Mouse (Mus musculus) lung, embryonic 14.5 days (tissue): ENCODE data around the gene Fars2. TPM values are rescaled to one million over a fixed set of nuclear protein-coding genes. Genes with fewer than 3 reads are reported as not detected.

Experiments
- ATAC-seq: fragments of 200-750 bp; cut with Nextera tagmentation; 2 replicates; pipeline ENCODE4 v1.8.0; 2017; ENCODE audit warnings: mild to moderate bottlenecking, moderate TSS enrichment, moderate library complexity; ENCODE audit not compliant: insufficient read depth
- DNase-seq: peaks from one replicate; pipeline ENCODE4 v3.0.0-alpha.2; 2015
- H3K27ac ChIP-seq: fragments of 300-500 bp; sonication (generic); 2 replicates; pipeline ENCODE4 v1.5.1; 2014; ENCODE audit warnings: low read depth, mild to moderate bottlenecking, moderate library complexity
- H3K27me3 ChIP-seq: fragments of 300-500 bp; sonication (generic); 2 replicates; pipeline ENCODE4 v1.6.1; 2014; ENCODE audit warnings: low read length, control low read depth; ENCODE audit not compliant: insufficient read depth
- H3K36me3 ChIP-seq: fragments of 300-500 bp; sonication (generic); 2 replicates; pipeline ENCODE4 v1.6.1; 2014; ENCODE audit warnings: control low read depth; ENCODE audit not compliant: insufficient read depth
- H3K4me1 ChIP-seq: fragments of 300-500 bp; sonication (generic); 2 replicates; pipeline ENCODE4 v1.6.1; 2014; ENCODE audit warnings: antibody characterized with exemption, control low read depth; ENCODE audit not compliant: insufficient read depth
- H3K4me2 ChIP-seq: fragments of 300-500 bp; sonication (generic); 2 replicates; pipeline ENCODE4 v1.6.1; 2014; ENCODE audit warnings: mild to moderate bottlenecking
- H3K4me3 ChIP-seq: fragments of 300-500 bp; sonication (generic); 2 replicates; pipeline ENCODE4 v1.5.1; 2014; ENCODE audit warnings: low read depth, low read length
- H3K9ac ChIP-seq: fragments of 300-500 bp; sonication (generic); 2 replicates; pipeline ENCODE4 v1.6.1; 2014
- H3K9me3 ChIP-seq: fragments of 300-500 bp; sonication (generic); 2 replicates; pipeline ENCODE4 v1.6.1; 2016; ENCODE audit warnings: low read depth, low read length, control low read depth
- CTCF ChIP-seq: IDR thresholded peaks from 2 replicates; pipeline ENCODE4 v1.5.1; 2016; ENCODE audit warnings: antibody characterized with exemption, low read depth
- WGBS: fragments of 180-500 bp; shearing (Covaris S2); extraction: QIAGEN DNeasy Blood & Tissue Kit; methylation state at CpG from one replicate; pipeline ENCODE4 v1.1.7; 2014; 5-methylcytosine and 5-hydroxymethylcytosine counted together
- polyA plus RNA-seq: library from polyadenylated mRNA; unstranded; fragments of >200 nt; fragmentation: Nextera tagmentation; extraction: Ambion mirVana; gene quantifications from 2 replicates; pipeline ENCODE4 v1.2.1, GENCODE M21; 2014

The Fars2 gene
- polyA plus RNA-seq, 1 experiment from 2014 or later: 29.3 TPM

GRCm38 (mm10) chr13:36429500-36430189 is 312.4 kb downstream of the Fars2 start:
- H3K27ac ChIP-seq: no peak overlapping the region
- no peak for TF ChIP-seq CTCF
- H3K27me3 ChIP-seq: no peaks in the 10 kb centered on the region
- H3K4me1 ChIP-seq: no peaks in the 10 kb centered on the region
- DNase-seq: no peak
- H3K9me3 ChIP-seq: no peaks in the 10 kb centered on the region
- 56% methylated on average over 7 of the region's 7 CpGs for WGBS
- no peak for ATAC-seq
- H3K4me2 ChIP-seq: no peak overlapping the region
- H3K9ac ChIP-seq: no peak overlapping the region
- no peaks in the 10 kb centered on the region for H3K36me3 ChIP-seq
- H3K4me3 ChIP-seq: no peak overlapping the region

GRCm38 (mm10) chr13:36430420-36431114 is 313.4 kb downstream of the Fars2 start:
- Histone ChIP-seq H3K4me2 (no peak overlapping the region), H3K9ac (no peak overlapping the region), H3K4me3 (no peak overlapping the region), H3K36me3 (no peaks in the 10 kb centered on the region), H3K9me3 (no peaks in the 10 kb centered on the region), H3K27ac (no peak overlapping the region), H3K27me3 (no peaks in the 10 kb centered on the region), H3K4me1 (no peaks in the 10 kb centered on the region)
- ATAC-seq (peak; percentile 58), DNase-seq (no peak)
- TF ChIP-seq CTCF: no peak
- WGBS: 46% methylated on average over 6 of the region's 6 CpGs

- Histone ChIP-seq H3K27ac (no peak overlapping the region), H3K36me3 (no peaks in the 10 kb centered on the region), H3K9me3 (no peaks in the 10 kb centered on the region), H3K9ac (no peak overlapping the region), H3K27me3 (no peaks in the 10 kb centered on the region), H3K4me3 (no peak overlapping the region), H3K4me1 (no peaks in the 10 kb centered on the region), H3K4me2 (no peak overlapping the region)
- no peak for ATAC-seq
- 73% methylated on average over 8 of the region's 8 CpGs for WGBS
- no peak for DNase-seq
- TF ChIP-seq CTCF: no peak
Measured at GRCm38 (mm10) chr13:36431974-36432518, 314.8 kb downstream of the Fars2 start.

GRCm38 (mm10) chr13:36444748-36445423 is 327.7 kb downstream of the Fars2 start:
- Histone ChIP-seq H3K9me3 (no peaks in the 10 kb centered on the region), H3K4me1 (no peaks in the 10 kb centered on the region), H3K9ac (no peak overlapping the region), H3K27me3 (no peaks in the 10 kb centered on the region), H3K4me3 (no peak overlapping the region), H3K27ac (no peak overlapping the region), H3K4me2 (no peak overlapping the region), H3K36me3 (no peaks in the 10 kb centered on the region)
- no peak for ATAC-seq
- WGBS: 39% methylated on average over 4 of the region's 4 CpGs
- TF ChIP-seq CTCF: no peak
- DNase-seq: no peak

GRCm38 (mm10) chr13:36447947-36448346 is 330.7 kb downstream of the Fars2 start:
- TF ChIP-seq CTCF: no peak
- H3K4me2 ChIP-seq: no peak overlapping the region
- no peaks in the 10 kb centered on the region for H3K4me1 ChIP-seq
- H3K27ac ChIP-seq: no peak overlapping the region
- ATAC-seq (no peak), DNase-seq (no peak)
- no peak overlapping the region for H3K4me3 ChIP-seq
- no peaks in the 10 kb centered on the region for H3K9me3 ChIP-seq
- 26% methylated on average over 4 of the region's 4 CpGs for WGBS
- no peaks in the 10 kb centered on the region for H3K36me3 ChIP-seq
- no peaks in the 10 kb centered on the region for H3K27me3 ChIP-seq
- H3K9ac ChIP-seq: no peak overlapping the region

GRCm38 (mm10) chr13:36448565-36448964 is 331.4 kb downstream of the Fars2 start:
- H3K27me3 ChIP-seq: no peaks in the 10 kb centered on the region
- TF ChIP-seq CTCF: no peak
- H3K9me3 ChIP-seq: no peaks in the 10 kb centered on the region
- DNase-seq: no peak
- no peaks in the 10 kb centered on the region for H3K4me1 ChIP-seq
- 62% methylated on average over 7 of the region's 7 CpGs for WGBS
- ATAC-seq: no peak
- no peak overlapping the region for H3K9ac ChIP-seq
- H3K4me3 ChIP-seq: no peak overlapping the region
- H3K36me3 ChIP-seq: no peaks in the 10 kb centered on the region
- no peak overlapping the region for H3K27ac ChIP-seq
- H3K4me2 ChIP-seq: no peak overlapping the region

- Histone ChIP-seq H3K27ac (no peak overlapping the region), H3K4me2 (no peak overlapping the region), H3K36me3 (no peaks in the 10 kb centered on the region), H3K9ac (no peak overlapping the region), H3K4me1 (no peaks in the 10 kb centered on the region), H3K9me3 (no peaks in the 10 kb centered on the region), H3K27me3 (no peaks in the 10 kb centered on the region), H3K4me3 (no peak overlapping the region)
- ATAC-seq (no peak), DNase-seq (no peak)
- WGBS: 69% methylated on average over 3 of the region's 3 CpGs
- TF ChIP-seq CTCF: no peak
Measured at GRCm38 (mm10) chr13:36451437-36451836, 334.2 kb downstream of the Fars2 start.
